Mouse (Mus musculus) midbrain, embryonic 12.5 days (tissue): ENCODE data around the gene 2310022A10Rik. TPM values are rescaled to one million over a fixed set of nuclear protein-coding genes. Genes with fewer than 3 reads are reported as not detected.

Experiments
- ATAC-seq: fragments of 200-750 bp; cut with Nextera tagmentation; 2 replicates; pipeline ENCODE4 v1.8.0; 2017; ENCODE audit warnings: low read depth, moderate TSS enrichment, moderate library complexity; ENCODE audit not compliant: low FRiP score
- H3K27ac ChIP-seq: fragments of 300-500 bp; sonication (generic); replicated peaks from 2 replicates; pipeline ENCODE4 v1.5.1; 2016; ENCODE audit warnings: mild to moderate bottlenecking
- H3K27me3 ChIP-seq: fragments of 300-500 bp; sonication (generic); 2 replicates; pipeline ENCODE4 v1.6.1; 2016; ENCODE audit warnings: mild to moderate bottlenecking
- H3K36me3 ChIP-seq: fragments of 300-500 bp; sonication (generic); 2 replicates; pipeline ENCODE4 v1.6.1; 2016
- H3K4me1 ChIP-seq: fragments of 300-500 bp; sonication (generic); 2 replicates; pipeline ENCODE4 v1.6.1; 2016
- H3K4me2 ChIP-seq: fragments of 300-500 bp; sonication (generic); replicated peaks from 2 replicates; pipeline ENCODE4 v1.6.1; 2016; ENCODE audit warnings: mild to moderate bottlenecking, moderate library complexity
- H3K4me3 ChIP-seq: fragments of 300-500 bp; sonication (generic); 2 replicates; pipeline ENCODE4 v1.5.1; 2016; ENCODE audit warnings: mild to moderate bottlenecking
- H3K9ac ChIP-seq: fragments of 300-500 bp; sonication (generic); replicated peaks from 2 replicates; pipeline ENCODE4 v1.6.1; 2016; ENCODE audit warnings: mild to moderate bottlenecking, moderate library complexity
- H3K9me3 ChIP-seq: fragments of 300-500 bp; sonication (generic); 2 replicates; pipeline ENCODE4 v1.6.1; 2016; ENCODE audit warnings: mild to moderate bottlenecking
- WGBS: fragments of 180-500 bp; shearing (Covaris S2); methylation state at CpG from one replicate; pipeline ENCODE4 v1.1.7; 2016; 5-methylcytosine and 5-hydroxymethylcytosine counted together
- polyA plus RNA-seq: library from polyadenylated mRNA; unstranded; fragments of >200 nt; fragmentation: Nextera tagmentation; extraction: Ambion mirVana; gene quantifications from 2 replicates; pipeline ENCODE4 v1.2.1, GENCODE M21; 2016

2310022A10Rik gene
- polyA plus RNA-seq, 1 experiment from 2014 or later, result 37.4 TPM

- ATAC-seq, result peak; percentile 52; the same call in 1 of the 2 replicates
- Histone ChIP-seq H3K9ac (no peak overlapping the region), H3K36me3 (peaks cover 13% of the 10 kb centered on the region), H3K9me3 (no peaks in the 10 kb centered on the region), H3K27me3 (no peaks in the 10 kb centered on the region), H3K4me2 (no peak overlapping the region), H3K4me1 (no peaks in the 10 kb centered on the region), H3K4me3 (no peak overlapping the region), H3K27ac (no peak overlapping the region)
- WGBS, result 23% methylated on average over 10 of the region's 10 CpGs
Observed at GRCm38 (mm10) chr7:27526039-27526827, 26.8 kb upstream of the 2310022A10Rik start.

DNA sequence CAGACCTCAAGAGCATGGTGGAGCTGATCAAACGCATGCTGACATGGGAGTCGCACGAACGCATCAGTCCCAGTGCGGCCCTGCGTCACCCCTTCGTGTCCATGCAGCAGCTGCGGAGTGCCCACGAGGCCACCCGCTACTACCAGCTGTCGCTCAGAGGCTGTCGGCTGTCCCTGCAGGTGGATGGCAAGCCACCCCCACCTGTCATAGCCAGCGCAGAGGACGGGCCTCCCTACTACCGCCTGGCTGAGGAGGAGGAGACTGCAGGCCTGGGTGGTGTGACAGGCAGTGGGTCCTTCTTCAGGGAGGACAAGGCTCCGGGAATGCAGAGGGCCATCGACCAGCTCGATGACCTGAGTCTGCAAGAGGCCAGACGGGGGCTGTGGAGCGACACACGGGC lies 24.0 kb upstream of the 2310022A10Rik start:
- Histone ChIP-seq H3K9me3 (no peaks in the 10 kb centered on the region), H3K36me3 (peaks cover 38% of the 10 kb centered on the region), H3K4me2 (no peak overlapping the region), H3K4me3 (no peak overlapping the region), H3K4me1 (no peaks in the 10 kb centered on the region), H3K27ac (no peak overlapping the region), H3K9ac (no peak overlapping the region), H3K27me3 (no peaks in the 10 kb centered on the region)
- 83% methylated on average over 21 of the region's 21 CpGs for WGBS
- ATAC-seq, result no peak

DNA sequence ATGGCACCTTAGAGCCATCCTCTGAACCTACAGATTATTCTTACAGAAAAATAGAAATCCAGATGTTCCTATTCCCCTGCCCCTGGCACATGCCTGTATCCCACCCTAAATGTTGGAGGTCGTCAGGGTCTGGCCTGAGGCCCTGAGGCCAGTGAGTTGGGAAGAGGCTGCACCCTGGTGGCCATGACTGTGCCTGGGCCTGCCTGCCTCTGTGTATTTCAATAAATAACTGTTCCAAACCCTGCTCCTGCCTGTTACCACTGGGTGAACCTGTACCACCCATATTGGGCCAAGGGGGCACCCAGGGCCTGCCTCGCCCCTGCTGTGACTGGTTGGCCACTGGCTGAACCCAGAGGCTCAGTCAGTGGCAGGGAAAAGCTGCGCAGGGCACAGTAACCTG lies 22.1 kb upstream of the 2310022A10Rik start:
- no peaks in the 10 kb centered on the region for H3K27me3 ChIP-seq
- H3K36me3 ChIP-seq, result peaks cover 56% of the 10 kb centered on the region
- H3K4me2 ChIP-seq, result no peak overlapping the region
- H3K9ac ChIP-seq, result no peak overlapping the region
- ATAC-seq, result no peak
- H3K27ac ChIP-seq, result no peak overlapping the region
- H3K4me3 ChIP-seq, result no peak overlapping the region
- H3K4me1 ChIP-seq, result no peaks in the 10 kb centered on the region
- WGBS, result 75% methylated on average over 3 of the region's 3 CpGs
- no peaks in the 10 kb centered on the region for H3K9me3 ChIP-seq

- Histone ChIP-seq H3K4me3 (no peak overlapping the region), H3K9me3 (no peaks in the 10 kb centered on the region), H3K4me2 (no peak overlapping the region), H3K27ac (no peak overlapping the region), H3K9ac (no peak overlapping the region), H3K4me1 (no peaks in the 10 kb centered on the region), H3K36me3 (peaks cover 63% of the 10 kb centered on the region), H3K27me3 (no peaks in the 10 kb centered on the region)
- WGBS, result 93% methylated on average over 10 of the region's 10 CpGs
- ATAC-seq, result no peak
Observed at GRCm38 (mm10) chr7:27531707-27532106, 21.3 kb upstream of the 2310022A10Rik start.

DNA sequence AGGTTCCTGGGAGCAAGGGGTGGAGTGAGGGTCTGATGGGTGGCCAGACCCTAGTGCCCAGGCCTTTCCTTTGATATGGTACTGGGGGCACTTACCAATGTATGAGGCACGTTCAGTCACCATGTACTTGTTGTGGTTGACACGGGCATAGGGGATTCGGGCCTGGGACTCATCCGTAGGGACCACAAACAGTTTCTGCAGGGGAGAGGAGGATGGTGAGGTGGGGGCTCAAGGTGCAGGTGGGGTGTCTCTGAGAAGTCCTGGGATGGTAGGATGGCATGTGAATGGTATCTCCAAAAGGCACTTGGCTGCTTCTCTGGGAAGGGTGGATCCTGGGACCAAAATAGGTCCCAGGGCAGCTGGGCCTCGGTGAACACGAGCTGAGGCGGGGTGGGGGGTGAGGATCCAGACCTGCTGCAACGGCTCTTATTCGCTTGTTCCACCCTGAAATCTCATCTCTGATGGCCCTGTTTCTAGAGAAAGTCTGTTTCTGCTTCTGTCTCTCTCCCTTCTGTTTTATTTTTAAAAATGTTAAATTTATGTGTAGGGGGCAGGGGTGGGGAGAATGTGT lies 20.5 kb upstream of the 2310022A10Rik start:
- ATAC-seq, result no peak
- Histone ChIP-seq H3K9ac (no peak overlapping the region), H3K4me3 (no peak overlapping the region), H3K27ac (no peak overlapping the region), H3K27me3 (no peaks in the 10 kb centered on the region), H3K36me3 (peaks cover 71% of the 10 kb centered on the region), H3K9me3 (no peaks in the 10 kb centered on the region), H3K4me2 (no peak overlapping the region), H3K4me1 (no peaks in the 10 kb centered on the region)
- WGBS, result 93% methylated on average over 9 of the region's 9 CpGs

GRCm38 (mm10) chr7:27535386-27535785 lies 17.6 kb upstream of the 2310022A10Rik start:
- WGBS, result 85% methylated on average over 2 of the region's 2 CpGs
- Histone ChIP-seq H3K9ac (no peak overlapping the region), H3K27me3 (no peaks in the 10 kb centered on the region), H3K36me3 (peaks cover 72% of the 10 kb centered on the region), H3K4me1 (no peaks in the 10 kb centered on the region), H3K9me3 (no peaks in the 10 kb centered on the region), H3K27ac (no peak overlapping the region), H3K4me2 (no peak overlapping the region), H3K4me3 (no peak overlapping the region)
- ATAC-seq, result no peak

GRCm38 (mm10) chr7:27536618-27537017 lies 16.4 kb upstream of the 2310022A10Rik start:
- ATAC-seq, result no peak
- Histone ChIP-seq H3K4me1 (peaks cover 8% of the 10 kb centered on the region), H3K36me3 (peaks cover 65% of the 10 kb centered on the region), H3K9ac (no peak overlapping the region), H3K9me3 (no peaks in the 10 kb centered on the region), H3K4me3 (no peak overlapping the region), H3K27ac (no peak overlapping the region), H3K4me2 (no peak overlapping the region), H3K27me3 (no peaks in the 10 kb centered on the region)
- WGBS, result 90% methylated on average over 6 of the region's 6 CpGs

DNA sequence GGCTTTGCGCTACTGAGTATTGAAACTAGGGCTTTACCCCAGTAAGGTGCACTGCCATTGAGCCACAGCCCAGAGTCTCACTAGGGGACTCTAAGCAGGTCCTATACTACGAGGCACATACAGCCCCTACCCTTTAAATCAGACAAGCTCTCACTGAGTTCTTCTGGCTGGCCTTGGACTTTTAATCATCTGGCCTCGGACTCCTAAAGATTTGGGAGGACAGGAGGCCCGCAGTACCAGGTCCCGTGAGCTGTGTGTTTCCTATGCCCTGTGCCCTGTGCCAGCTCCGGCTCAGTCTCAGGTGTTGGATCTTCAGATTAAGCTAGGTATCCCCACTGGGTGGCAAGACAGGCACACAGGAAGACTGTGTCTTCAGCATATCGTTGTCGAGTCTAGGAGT lies 15.0 kb upstream of the 2310022A10Rik start:
- H3K27me3 ChIP-seq, result no peaks in the 10 kb centered on the region
- no peak overlapping the region for H3K9ac ChIP-seq
- H3K36me3 ChIP-seq, result peaks cover 52% of the 10 kb centered on the region
- peaks cover 17% of the 10 kb centered on the region for H3K4me1 ChIP-seq
- no peak overlapping the region for H3K4me2 ChIP-seq
- no peaks in the 10 kb centered on the region for H3K9me3 ChIP-seq
- WGBS, result 91% methylated on average over 8 of the region's 8 CpGs
- ATAC-seq, result no peak
- H3K27ac ChIP-seq, result no peak overlapping the region
- H3K4me3 ChIP-seq, result no peak overlapping the region

GRCm38 (mm10) chr7:27538797-27539196 lies 14.2 kb upstream of the 2310022A10Rik start:
- 88% methylated on average over 2 of the region's 2 CpGs for WGBS
- Histone ChIP-seq H3K4me2 (no peak overlapping the region), H3K27ac (no peak overlapping the region), H3K9me3 (no peaks in the 10 kb centered on the region), H3K36me3 (peaks cover 44% of the 10 kb centered on the region), H3K4me1 (peaks cover 17% of the 10 kb centered on the region), H3K4me3 (no peak overlapping the region), H3K9ac (no peak overlapping the region; the same call in 1 of the 2 replicates), H3K27me3 (no peaks in the 10 kb centered on the region)
- no peak for ATAC-seq

DNA sequence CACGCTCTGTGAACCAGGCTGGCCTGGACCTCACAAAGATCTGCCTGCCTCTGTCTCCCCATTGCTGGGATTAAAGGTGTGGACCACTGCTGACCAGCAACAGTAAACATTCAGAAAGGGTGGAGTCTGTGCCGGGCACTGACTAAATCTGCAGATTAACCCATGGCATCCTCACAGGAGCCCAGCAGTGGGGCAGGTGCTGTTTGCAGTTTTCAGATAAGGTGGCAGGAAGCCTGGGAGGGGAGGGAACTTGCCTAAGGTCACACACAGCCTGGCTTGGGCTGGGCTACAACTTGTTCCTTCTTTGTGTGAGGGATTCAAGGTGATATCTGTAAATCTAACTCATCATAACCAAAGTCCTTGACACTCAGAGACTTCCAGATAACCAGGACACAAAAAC lies 12.5 kb upstream of the 2310022A10Rik start:
- H3K36me3 ChIP-seq, result peaks cover 30% of the 10 kb centered on the region
- ATAC-seq, result no peak
- 85% methylated on average over 2 of the region's 2 CpGs for WGBS
- H3K27ac ChIP-seq, result no peak overlapping the region
- H3K4me1 ChIP-seq, result peaks cover 17% of the 10 kb centered on the region
- no peak overlapping the region for H3K4me2 ChIP-seq
- no peak overlapping the region for H3K4me3 ChIP-seq
- H3K27me3 ChIP-seq, result no peaks in the 10 kb centered on the region
- no peak overlapping the region for H3K9ac ChIP-seq
- H3K9me3 ChIP-seq, result no peaks in the 10 kb centered on the region

GRCm38 (mm10) chr7:27540935-27541334 lies 12.1 kb upstream of the 2310022A10Rik start:
- 87% methylated on average over 6 of the region's 6 CpGs for WGBS
- Histone ChIP-seq H3K4me2 (no peak overlapping the region), H3K36me3 (peaks cover 26% of the 10 kb centered on the region), H3K27me3 (no peaks in the 10 kb centered on the region), H3K9me3 (no peaks in the 10 kb centered on the region), H3K9ac (no peak overlapping the region), H3K4me1 (peaks cover 17% of the 10 kb centered on the region), H3K4me3 (no peak overlapping the region), H3K27ac (no peak overlapping the region)
- ATAC-seq, result no peak

GRCm38 (mm10) chr7:27541431-27541830 lies 11.6 kb upstream of the 2310022A10Rik start:
- peaks cover 21% of the 10 kb centered on the region for H3K36me3 ChIP-seq
- H3K27ac ChIP-seq, result no peak overlapping the region
- H3K4me3 ChIP-seq, result no peak overlapping the region
- no peaks in the 10 kb centered on the region for H3K9me3 ChIP-seq
- ATAC-seq, result peak; percentile 20; the same call in 1 of the 2 replicates
- H3K4me1 ChIP-seq, result peaks cover 17% of the 10 kb centered on the region
- WGBS, result 81% methylated on average over 16 of the region's 16 CpGs
- peak overlapping the region; percentile 73 for H3K4me2 ChIP-seq
- 0 out of 2 replicates have a peak overlapping the region, but pooled peaks have one; percentile 71 for H3K9ac ChIP-seq
- no peaks in the 10 kb centered on the region for H3K27me3 ChIP-seq
